Mouse (Mus musculus): ENCODE results near the gene Prrc2b. TPM values are rescaled to one million over a fixed set of nuclear protein-coding genes. Genes with fewer than 3 reads are reported as not detected.

The Prrc2b gene
- polyA plus RNA-seq, 1 experiment from 2014 or later = 7.5 TPM

DNA sequence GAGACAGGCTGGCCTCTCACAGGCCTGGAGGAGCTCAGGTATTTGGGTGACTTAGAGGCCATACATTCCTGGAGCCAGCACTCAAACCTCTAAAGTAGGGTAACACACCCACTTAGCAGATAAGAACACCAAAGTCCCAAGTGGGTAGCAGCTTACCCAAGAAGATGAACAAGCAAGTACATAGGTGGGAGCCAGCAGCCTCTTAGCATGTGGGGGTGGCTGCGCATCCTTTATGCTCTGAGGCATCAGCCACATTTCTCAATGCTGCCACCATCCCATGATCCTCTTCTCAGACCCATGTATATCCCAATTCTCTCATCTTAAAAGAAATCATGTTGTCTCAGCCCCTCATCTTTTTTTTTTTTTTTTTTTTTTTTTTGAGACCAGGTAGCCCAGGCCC lies 39.6 kb upstream of the Prrc2b start:
- TF ChIP-seq CTCF (IDR thresholded peaks at IDR 0.05; ENCODE audit: low read depth) = no peak
- no peak for TF ChIP-seq EP300 (IDR thresholded peaks at IDR 0.05; ENCODE audit: low read depth)
- no peak overlapping the region for H3K4me3 ChIP-seq (ENCODE audit: low read depth, low read length)
- H3K9me3 ChIP-seq (ENCODE audit: low read length) = no peaks in the 10 kb centered on the region
- DNase-seq (no peak), ATAC-seq (no peak)
- H3K9ac ChIP-seq (replicated peaks) = no peak overlapping the region
- H3K4me1 ChIP-seq (ENCODE audit: insufficient read depth) = peaks cover 18% of the 10 kb centered on the region
- no peaks in the 10 kb centered on the region for H3K27me3 ChIP-seq (ENCODE audit: insufficient read depth, low read length)
- no peaks in the 10 kb centered on the region for H3K36me3 ChIP-seq (replicated peaks; ENCODE audit: insufficient read depth, low read length)
- WGBS (ENCODE audit: insufficient replicate concordance) = 93% methylated on average over 1 of the region's 1 CpGs
- H3K27ac ChIP-seq (ENCODE audit: low read depth) = no peak overlapping the region
- no peak overlapping the region for H3K4me2 ChIP-seq (ENCODE audit: low read depth, low read length)

- peaks cover 18% of the 10 kb centered on the region for H3K4me1 ChIP-seq (ENCODE audit: insufficient read depth)
- H3K4me2 ChIP-seq (ENCODE audit: low read depth, low read length) = no peak overlapping the region
- H3K9ac ChIP-seq (replicated peaks) = no peak overlapping the region
- no peak overlapping the region for H3K27ac ChIP-seq (ENCODE audit: low read depth)
- TF ChIP-seq EP300 (IDR thresholded peaks at IDR 0.05; ENCODE audit: low read depth) (no peak), CTCF (IDR thresholded peaks at IDR 0.05; ENCODE audit: low read depth) (no peak)
- no peak for DNase-seq
- 68% methylated on average over 2 of the region's 2 CpGs for WGBS (ENCODE audit: insufficient replicate concordance)
- no peaks in the 10 kb centered on the region for H3K27me3 ChIP-seq (ENCODE audit: insufficient read depth, low read length)
- no peaks in the 10 kb centered on the region for H3K36me3 ChIP-seq (replicated peaks; ENCODE audit: insufficient read depth, low read length)
- H3K9me3 ChIP-seq (ENCODE audit: low read length) = no peaks in the 10 kb centered on the region
- H3K4me3 ChIP-seq (ENCODE audit: low read depth, low read length) = no peak overlapping the region
- ATAC-seq = no peak
Observed at GRCm38 (mm10) chr2:32112548-32112947, 38.3 kb upstream of the Prrc2b start.

DNA sequence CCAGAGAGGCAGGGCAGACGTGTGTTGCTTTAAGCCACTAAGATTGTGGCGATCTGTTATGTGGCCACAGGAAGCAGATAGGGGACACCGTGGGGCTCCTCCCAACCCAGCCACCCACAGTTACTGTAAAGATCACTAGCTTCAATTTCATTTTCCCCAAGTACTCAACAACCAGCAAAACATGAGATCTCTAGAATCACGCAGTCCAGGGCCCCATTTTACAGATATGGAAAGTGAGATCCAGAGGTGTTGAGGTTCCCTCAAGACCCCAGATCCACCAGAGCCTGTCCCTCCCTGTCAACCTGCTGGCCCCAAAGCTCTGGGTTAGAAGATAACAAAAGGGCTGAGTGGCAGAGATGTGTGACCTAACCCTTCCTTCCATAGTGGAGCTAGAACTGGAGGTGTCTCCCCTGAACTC lies 35.0 kb upstream of the Prrc2b start:
- DNase-seq (no peak), ATAC-seq (peak; percentile 85)
- H3K36me3 ChIP-seq (replicated peaks; ENCODE audit: insufficient read depth, low read length) = no peaks in the 10 kb centered on the region
- H3K27ac ChIP-seq (ENCODE audit: low read depth) = peak overlapping the region; percentile 79
- 0 out of 2 replicates have a peak, but pooled peaks have one; percentile 55 for TF ChIP-seq EP300 (IDR thresholded peaks at IDR 0.05; ENCODE audit: low read depth)
- no peak for TF ChIP-seq CTCF (IDR thresholded peaks at IDR 0.05; ENCODE audit: low read depth)
- no peak overlapping the region for H3K4me3 ChIP-seq (ENCODE audit: low read depth, low read length)
- H3K9ac ChIP-seq (replicated peaks) = peak overlapping the region; percentile 21; the same call in 1 of the 2 replicates
- 50% methylated on average over 4 of the region's 4 CpGs for WGBS (ENCODE audit: insufficient replicate concordance)
- H3K9me3 ChIP-seq (ENCODE audit: low read length) = no peaks in the 10 kb centered on the region
- no peaks in the 10 kb centered on the region for H3K27me3 ChIP-seq (ENCODE audit: insufficient read depth, low read length)
- peak overlapping the region; percentile 48 for H3K4me2 ChIP-seq (ENCODE audit: low read depth, low read length)
- H3K4me1 ChIP-seq (ENCODE audit: insufficient read depth) = peaks cover 18% of the 10 kb centered on the region

GRCm38 (mm10) chr2:32119802-32120750 lies 30.8 kb upstream of the Prrc2b start:
- Histone ChIP-seq H3K4me1 (ENCODE audit: insufficient read depth) (peaks cover 17% of the 10 kb centered on the region), H3K4me2 (ENCODE audit: low read depth, low read length) (no peak overlapping the region), H3K4me3 (ENCODE audit: low read depth, low read length) (no peak overlapping the region), H3K27ac (ENCODE audit: low read depth) (no peak overlapping the region), H3K9me3 (ENCODE audit: low read length) (no peaks in the 10 kb centered on the region), H3K27me3 (ENCODE audit: insufficient read depth, low read length) (no peaks in the 10 kb centered on the region), H3K9ac (replicated peaks) (no peak overlapping the region), H3K36me3 (replicated peaks; ENCODE audit: insufficient read depth, low read length) (no peaks in the 10 kb centered on the region)
- no peak for DNase-seq
- TF ChIP-seq EP300 (IDR thresholded peaks at IDR 0.05; ENCODE audit: low read depth) (no peak), CTCF (IDR thresholded peaks at IDR 0.05; ENCODE audit: low read depth) (no peak)
- no peak for ATAC-seq
- WGBS (ENCODE audit: insufficient replicate concordance) = 85% methylated on average over 20 of the region's 20 CpGs

DNA sequence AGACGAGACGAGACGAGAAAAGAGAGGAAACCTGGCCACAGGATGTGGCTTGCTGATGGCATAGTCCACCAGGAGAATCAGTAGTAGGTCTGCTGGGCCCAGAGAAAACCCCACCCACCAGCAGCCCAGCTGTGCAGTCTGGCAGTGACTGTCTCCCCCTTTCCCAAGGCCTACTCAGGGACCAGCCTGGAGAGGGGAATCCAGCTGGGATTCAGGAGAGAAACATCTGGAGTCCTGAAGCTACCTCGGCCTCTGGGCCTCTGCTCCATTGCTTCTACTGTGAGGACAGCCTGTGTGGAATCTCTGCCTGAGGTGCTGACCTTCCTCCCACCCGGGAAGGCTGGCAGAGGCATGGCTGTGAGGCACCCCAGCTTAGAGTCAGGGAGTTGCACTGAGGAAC lies 29.7 kb upstream of the Prrc2b start:
- ATAC-seq (no peak), DNase-seq (no peak)
- peaks cover 8% of the 10 kb centered on the region for H3K4me1 ChIP-seq (ENCODE audit: insufficient read depth)
- TF ChIP-seq EP300 (IDR thresholded peaks at IDR 0.05; ENCODE audit: low read depth) = no peak
- TF ChIP-seq CTCF (IDR thresholded peaks at IDR 0.05; ENCODE audit: low read depth) = no peak
- WGBS (ENCODE audit: insufficient replicate concordance) = 21% methylated on average over 5 of the region's 5 CpGs
- peak overlapping the region; percentile 3; the same call in 1 of the 2 replicates for H3K9ac ChIP-seq (replicated peaks)
- H3K27ac ChIP-seq (ENCODE audit: low read depth) = peak overlapping the region; percentile 20; the same call in 1 of the 2 replicates
- no peaks in the 10 kb centered on the region for H3K36me3 ChIP-seq (replicated peaks; ENCODE audit: insufficient read depth, low read length)
- H3K4me2 ChIP-seq (ENCODE audit: low read depth, low read length) = peak overlapping the region; percentile 23
- H3K9me3 ChIP-seq (ENCODE audit: low read length) = no peaks in the 10 kb centered on the region
- no peak overlapping the region for H3K4me3 ChIP-seq (ENCODE audit: low read depth, low read length)
- H3K27me3 ChIP-seq (ENCODE audit: insufficient read depth, low read length) = no peaks in the 10 kb centered on the region

DNA sequence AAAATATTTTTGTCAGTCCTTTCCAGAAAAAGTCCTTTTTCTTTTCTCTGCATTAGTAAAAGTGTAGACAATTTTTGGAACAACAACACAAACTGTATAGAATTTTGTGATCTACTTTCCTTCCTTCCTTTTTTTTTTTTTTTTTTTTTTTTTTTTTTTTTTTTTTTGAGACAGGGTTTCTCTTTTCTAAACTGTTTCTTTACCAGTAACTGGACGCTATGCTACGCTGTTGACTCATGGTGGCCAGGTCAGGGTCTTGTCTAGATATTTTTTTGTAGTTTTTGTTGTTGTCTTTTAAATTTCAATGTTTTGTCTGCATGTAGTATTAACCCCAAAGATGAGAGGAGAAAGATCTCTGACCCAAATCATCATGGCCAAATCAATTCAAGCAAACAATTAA lies 29.1 kb upstream of the Prrc2b start:
- Histone ChIP-seq H3K4me1 (ENCODE audit: insufficient read depth) (peaks cover 8% of the 10 kb centered on the region), H3K27me3 (ENCODE audit: insufficient read depth, low read length) (no peaks in the 10 kb centered on the region), H3K36me3 (replicated peaks; ENCODE audit: insufficient read depth, low read length) (no peaks in the 10 kb centered on the region), H3K9ac (replicated peaks) (no peak overlapping the region), H3K4me3 (ENCODE audit: low read depth, low read length) (no peak overlapping the region), H3K9me3 (ENCODE audit: low read length) (no peaks in the 10 kb centered on the region), H3K4me2 (ENCODE audit: low read depth, low read length) (no peak overlapping the region), H3K27ac (ENCODE audit: low read depth) (no peak overlapping the region)
- 70% methylated on average over 2 of the region's 2 CpGs for WGBS (ENCODE audit: insufficient replicate concordance)
- no peak for ATAC-seq
- DNase-seq = no peak
- no peak for TF ChIP-seq EP300 (IDR thresholded peaks at IDR 0.05; ENCODE audit: low read depth)
- no peak for TF ChIP-seq CTCF (IDR thresholded peaks at IDR 0.05; ENCODE audit: low read depth)
